Comparison of ENCODE assay signal across 29 mouse cellular contexts in genomic region chr2:109987946-109988345, GRCm38 (mm10). TPM values are rescaled to one million over a fixed set of nuclear protein-coding genes. Genes with fewer than 3 reads are reported as not detected.
A peak's percentile ranks its signal among the peaks of the same experiment; 100 is the strongest.
DNase-seq lines count a peak whose midpoint lies in the region; ATAC-seq and TF ChIP-seq lines count a peak whose summit lies in the region.
"Had no signal": no experiment of that assay in that cellular context is flagged by ENCODE, and none has a peak within 500 bp of the region (broad histone marks: within the 10 kb centered on the region; RNA-seq: fewer than 3 reads in every experiment).

No protein-coding gene starts in this region.

- peaks cover 33% of the 10 kb centered on the region for H3K4me1 ChIP-seq in hindbrain, embryonic 12.5 days
- H3K4me1 ChIP-seq in hindbrain, embryonic 16.5 days (ENCODE audit: control insufficient read depth, insufficient read depth, low read depth, low read length): peaks cover 4% of the 10 kb centered on the region; the same call in 1 of the 2 replicates
- H3K4me1 ChIP-seq in lung, embryonic 14.5 days (ENCODE audit: insufficient read depth): peaks cover 5% of the 10 kb centered on the region; the same call in 1 of the 2 replicates

- no peaks in the 10 kb centered on the region for H3K9me3 ChIP-seq in hindbrain, embryonic 12.5 days (replicated peaks)
- no peaks in the 10 kb centered on the region for H3K9me3 ChIP-seq in hindbrain, embryonic 16.5 days (ENCODE audit: control insufficient read depth, low read length)
- H3K9me3 ChIP-seq in lung, embryonic 14.5 days (ENCODE audit: low read depth, low read length): no peaks in the 10 kb centered on the region
- H3K9me3 ChIP-seq: hindbrain, embryonic 15.5 days; limb, embryonic 15.5 days; liver, embryonic 13.5 days; midbrain, embryonic 12.5 days had no signal

- no peak overlapping the region for H3K4me3 ChIP-seq in hindbrain, embryonic 12.5 days
- no peak overlapping the region for H3K4me3 ChIP-seq in hindbrain, embryonic 16.5 days (ENCODE audit: low read length)
- no peak overlapping the region for H3K4me3 ChIP-seq in lung, embryonic 14.5 days (ENCODE audit: low read depth, low read length)
- H3K4me3 ChIP-seq: erythroblast, embryonic 14.5 days; hindbrain, embryonic 15.5 days; limb, embryonic 15.5 days; liver, embryonic 13.5 days; midbrain, embryonic 12.5 days had no signal

- H3K36me3 ChIP-seq in hindbrain, embryonic 12.5 days: no peaks in the 10 kb centered on the region
- H3K36me3 ChIP-seq in hindbrain, embryonic 16.5 days (ENCODE audit: control insufficient read depth, insufficient read depth, low read length): no peaks in the 10 kb centered on the region
- H3K36me3 ChIP-seq in lung, embryonic 14.5 days (ENCODE audit: insufficient read depth): no peaks in the 10 kb centered on the region
- H3K36me3 ChIP-seq: hindbrain, embryonic 15.5 days; limb, embryonic 15.5 days; liver, embryonic 13.5 days; midbrain, embryonic 12.5 days had no signal

- peak; percentile 50 for DNase-seq in embryo, embryonic 10 days (ENCODE audit: low spot score)
- DNase-seq in embryo, embryonic 9.5 days (ENCODE audit: extremely low spot score): no peak
- DNase-seq in lung, embryonic 14.5 days: no peak
- no peak for DNase-seq in lung, postnatal 10 days
- no peak for DNase-seq in spleen, postnatal 10 days (ENCODE audit: low spot score in 2 of 2)
- DNase-seq: adrenal gland, adult 2 months; adrenal gland, postnatal 36 days; cerebellum, adult 18-20 months; cerebellum, postnatal 10 days; forebrain, postnatal 0 days; heart, postnatal 14 days; layer of hippocampus, postnatal 36 days; left cerebral cortex, postnatal 4 days; liver, embryonic 13.5 days; lung, adult 18-20 months; lung, postnatal 14 days; retina, postnatal 1 day; right cerebral cortex, postnatal 25 days; thymus, postnatal 14 days had no signal

- no peaks in the 10 kb centered on the region for H3K27me3 ChIP-seq in hindbrain, embryonic 12.5 days
- H3K27me3 ChIP-seq in hindbrain, embryonic 16.5 days (replicated peaks; ENCODE audit: control insufficient read depth, insufficient read depth, low read length): no peaks in the 10 kb centered on the region
- H3K27me3 ChIP-seq in lung, embryonic 14.5 days (ENCODE audit: insufficient read depth, low read length): 0 out of 2 replicates have a peak, but pooled peaks cover 9% of the 10 kb centered on the region
- H3K27me3 ChIP-seq: CH12.LX; hindbrain, embryonic 15.5 days; limb, embryonic 15.5 days; midbrain, embryonic 12.5 days had no signal

- 65% methylated on average over 5 of the region's 5 CpGs for WGBS in hindbrain, embryonic 12.5 days
- WGBS in hindbrain, embryonic 16.5 days: 73% methylated on average over 5 of the region's 5 CpGs
- WGBS in lung, embryonic 14.5 days: 77% methylated on average over 5 of the region's 5 CpGs

- 0 out of 2 replicates have a peak overlapping the region, but pooled peaks have one; percentile 3 for H3K27ac ChIP-seq in hindbrain, embryonic 12.5 days
- no peak overlapping the region for H3K27ac ChIP-seq in hindbrain, embryonic 16.5 days (ENCODE audit: low read depth, low read length)
- H3K27ac ChIP-seq in lung, embryonic 14.5 days (ENCODE audit: low read depth): no peak overlapping the region
- H3K27ac ChIP-seq: hindbrain, embryonic 15.5 days; kidney, postnatal 0 days; limb, embryonic 15.5 days; liver, embryonic 13.5 days; midbrain, embryonic 12.5 days had no signal

- H3K9ac ChIP-seq in hindbrain, embryonic 12.5 days: no peak overlapping the region
- H3K9ac ChIP-seq in hindbrain, embryonic 16.5 days (ENCODE audit: low read depth, low read length): no peak overlapping the region
- H3K9ac ChIP-seq in lung, embryonic 14.5 days: no peak overlapping the region
- H3K9ac ChIP-seq: forebrain, postnatal 0 days; hindbrain, embryonic 15.5 days; limb, embryonic 15.5 days; liver, embryonic 13.5 days; midbrain, embryonic 12.5 days had no signal

- no peak for ATAC-seq in hindbrain, embryonic 12.5 days (ENCODE audit: low FRiP score)
- no peak for ATAC-seq in hindbrain, embryonic 16.5 days
- ATAC-seq in lung, embryonic 14.5 days (ENCODE audit: insufficient read depth): 0 out of 2 replicates have a peak, but pooled peaks have one; percentile 41
- ATAC-seq: activated CD4-positive, CD25-positive, alpha-beta regulatory T cell, adult 4 months; forebrain, postnatal 0 days; intestine, embryonic 16.5 days had no signal

- no peak overlapping the region for H3K4me2 ChIP-seq in hindbrain, embryonic 12.5 days (replicated peaks)
- H3K4me2 ChIP-seq in hindbrain, embryonic 16.5 days (ENCODE audit: low read length): no peak overlapping the region
- H3K4me2 ChIP-seq in lung, embryonic 14.5 days: no peak overlapping the region
- H3K4me2 ChIP-seq: hindbrain, embryonic 15.5 days; limb, embryonic 15.5 days; liver, embryonic 13.5 days; midbrain, embryonic 12.5 days had no signal

- no peak for TF ChIP-seq CTCF in lung, embryonic 14.5 days (IDR thresholded peaks at IDR 0.05; ENCODE audit: low read depth)

RNA-seq across cellular contexts. Expression of gene Ccdc34, which starts 29.7 kb away (rescaled TPM):
- polyA plus RNA-seq in hindbrain, embryonic 12.5 days (2016; fragmentation: Nextera tagmentation; extraction: Ambion mirVana): 47.5 and 51.8 TPM in 2 replicates
- polyA plus RNA-seq in hindbrain, embryonic 16.5 days (2015; fragmentation: Nextera tagmentation; extraction: Ambion mirVana): 26.0 and 27.7 TPM in 2 replicates
- 36.9 and 39.5 TPM in 2 replicates for polyA plus RNA-seq in lung, embryonic 14.5 days (2014; fragmentation: Nextera tagmentation; extraction: Ambion mirVana)
